Mouse (Mus musculus) monocyte, adult 5-6 weeks (primary cell): ENCODE data around the gene Sirt3. TPM values are rescaled to one million over a fixed set of nuclear protein-coding genes. Genes with fewer than 3 reads are reported as not detected.
A peak's percentile ranks its signal among the peaks of the same experiment; 100 is the strongest.

Experiments used
- ATAC-seq: fragments of 153-309, 156-312 bp; replicated peaks from 2 replicates; pipeline ENCODE4 v1.8.0; 2017; ENCODE audit warnings: mild to moderate bottlenecking; ENCODE audit not compliant: low TSS enrichment, insufficient number of reproducible peaks, severe bottlenecking, poor library complexity, low FRiP score
- total RNA-seq: library from RNA; stranded (forward); fragments of 200-1000, 200-491, 200-594 nt; gene quantifications from 3 replicates; pipeline ENCODE4 v1.2.3, GENCODE M21; 2017

Sirt3 gene
- total RNA-seq, result 8.0 to 12.6 TPM (median 12.2 TPM) in 3 replicates

DNA sequence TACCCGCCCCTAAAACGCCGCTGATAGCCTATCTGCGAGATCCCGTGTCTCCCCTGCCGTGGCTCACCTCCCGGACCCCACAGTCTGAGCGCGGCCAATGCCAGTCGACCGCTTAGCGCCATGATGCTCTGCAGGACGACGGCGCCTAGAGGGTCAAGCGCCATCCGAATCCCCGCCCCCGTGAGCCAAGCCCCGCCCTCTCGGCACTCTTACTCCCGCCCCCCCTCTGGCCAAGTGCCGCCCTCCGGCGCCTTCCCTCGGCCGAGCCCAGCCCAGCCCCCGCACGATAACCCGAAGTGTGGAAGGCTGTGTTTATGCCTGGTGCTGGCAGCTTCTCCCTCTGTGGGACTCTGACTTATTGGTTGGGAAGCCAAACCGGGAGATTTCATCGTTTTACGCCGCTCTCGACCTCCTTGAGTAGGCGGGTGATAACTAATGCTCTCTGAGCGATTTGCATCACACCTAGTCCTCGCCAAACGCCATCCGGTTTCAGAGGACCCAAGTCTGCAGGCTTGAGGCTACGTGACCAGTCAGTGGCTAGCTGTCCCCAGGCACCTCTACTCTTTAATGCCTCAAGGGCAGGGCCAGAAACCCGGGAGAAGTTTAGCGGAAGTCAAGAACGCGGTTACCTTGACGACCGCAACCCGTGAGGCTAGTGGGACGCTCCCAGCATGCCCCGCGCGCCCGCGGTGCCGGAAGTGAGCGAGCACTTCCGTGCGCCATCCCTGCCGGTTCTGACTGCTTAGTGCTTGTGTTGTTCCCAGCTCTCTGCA lies at the start of gene Sirt3, which contains the start of gene Psmd13:
Gene Sirt3, minus strand, starts transcription at position 614 of the 773 bp plus-strand sequence.
Gene Psmd13, plus strand, starts transcription at position 273 of the 773 bp plus-strand sequence.
- peak; percentile 87 for ATAC-seq

GRCm38 (mm10) chr7:140927181-140927580 lies 45.1 kb upstream of the Sirt3 start:
- ATAC-seq, result no peak

DNA sequence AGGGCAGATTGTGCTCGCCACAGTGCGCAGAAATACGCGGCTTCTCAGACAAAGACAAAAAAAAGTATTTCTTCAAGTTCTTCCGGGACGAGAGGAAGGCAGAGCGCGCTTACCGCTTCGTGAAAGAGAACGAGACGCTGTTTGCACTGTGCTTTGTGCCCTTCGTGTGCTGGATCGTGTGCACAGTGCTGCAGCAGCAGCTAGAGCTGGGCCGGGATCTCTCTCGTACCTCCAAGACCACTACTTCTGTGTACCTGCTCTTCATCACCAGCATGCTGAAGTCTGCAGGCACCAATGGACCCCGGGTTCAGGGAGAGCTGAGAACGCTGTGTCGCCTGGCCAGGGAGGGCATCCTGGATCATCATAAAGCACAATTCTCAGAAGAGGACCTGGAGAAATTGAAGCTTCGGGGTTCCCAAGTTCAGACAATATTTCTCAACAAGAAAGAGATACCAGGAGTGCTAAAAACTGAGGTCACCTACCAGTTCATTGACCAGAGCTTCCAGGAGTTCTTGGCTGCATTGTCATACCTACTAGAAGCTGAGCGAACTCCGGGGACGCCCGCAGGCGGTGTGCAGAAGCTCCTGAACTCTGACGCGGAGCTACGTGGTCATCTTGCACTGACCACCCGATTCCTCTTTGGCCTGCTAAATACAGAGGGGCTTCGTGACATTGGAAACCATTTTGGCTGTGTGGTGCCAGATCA lies 41.1 kb upstream of the Sirt3 start:
- ATAC-seq, result no peak

- 0 out of 2 replicates have a peak, but pooled peaks have one; percentile 10 for ATAC-seq
Measured at GRCm38 (mm10) chr7:140922398-140923069, 40.4 kb upstream of the Sirt3 start.

GRCm38 (mm10) chr7:140921225-140921975 lies 39.3 kb upstream of the Sirt3 start:
- no peak for ATAC-seq

DNA sequence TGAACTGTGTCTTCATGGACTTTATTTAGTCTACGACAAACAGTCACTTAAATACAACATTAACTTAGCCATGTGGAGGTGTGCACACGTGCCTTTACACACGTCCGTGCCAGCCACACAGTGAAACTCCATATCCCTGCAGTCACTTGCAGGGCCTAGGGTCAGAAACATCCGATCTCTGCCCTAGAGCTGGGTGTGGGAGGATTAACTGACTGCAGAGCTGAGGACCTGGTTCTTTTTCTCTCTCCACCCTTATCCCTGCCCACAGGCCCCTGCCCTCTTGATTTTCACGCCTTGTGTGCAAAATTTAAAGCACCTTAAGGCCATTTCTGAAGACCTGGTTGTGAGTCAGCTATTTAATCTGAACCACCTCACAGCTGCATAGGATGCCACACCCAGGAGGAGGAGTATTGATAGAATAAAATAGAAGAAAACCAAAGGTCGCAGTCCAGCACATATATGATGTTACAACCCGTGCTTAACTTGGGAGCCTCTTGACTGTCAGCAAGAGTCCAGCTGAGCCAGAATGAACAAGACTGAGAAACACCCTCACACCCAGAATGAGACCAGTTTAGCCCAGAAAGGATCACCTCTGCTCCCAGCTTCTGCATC lies 38.4 kb upstream of the Sirt3 start, which contains the start of gene Nlrp6:
Gene Nlrp6, plus strand, starts transcription at position 485 of the 612 bp plus-strand sequence.
- ATAC-seq, result no peak

DNA sequence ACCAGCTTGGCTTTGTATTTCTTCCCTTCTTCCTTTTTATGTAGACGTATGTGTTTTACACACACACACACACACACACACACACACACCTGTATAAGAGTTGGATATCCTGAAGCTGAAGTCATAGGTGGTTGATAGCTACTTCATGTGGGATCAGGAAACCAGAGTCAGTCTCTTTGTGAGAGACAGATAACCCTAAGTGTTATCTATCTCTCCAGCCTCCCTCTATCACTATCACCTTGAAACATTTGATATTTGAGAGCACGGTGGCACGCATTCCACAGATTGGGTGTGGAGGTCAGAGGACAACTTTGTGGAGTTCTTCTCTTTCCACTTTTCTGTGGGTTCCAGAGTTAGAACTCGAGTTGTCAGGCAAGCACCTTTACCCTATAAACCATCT lies 37.8 kb upstream of the Sirt3 start:
- no peak for ATAC-seq

DNA sequence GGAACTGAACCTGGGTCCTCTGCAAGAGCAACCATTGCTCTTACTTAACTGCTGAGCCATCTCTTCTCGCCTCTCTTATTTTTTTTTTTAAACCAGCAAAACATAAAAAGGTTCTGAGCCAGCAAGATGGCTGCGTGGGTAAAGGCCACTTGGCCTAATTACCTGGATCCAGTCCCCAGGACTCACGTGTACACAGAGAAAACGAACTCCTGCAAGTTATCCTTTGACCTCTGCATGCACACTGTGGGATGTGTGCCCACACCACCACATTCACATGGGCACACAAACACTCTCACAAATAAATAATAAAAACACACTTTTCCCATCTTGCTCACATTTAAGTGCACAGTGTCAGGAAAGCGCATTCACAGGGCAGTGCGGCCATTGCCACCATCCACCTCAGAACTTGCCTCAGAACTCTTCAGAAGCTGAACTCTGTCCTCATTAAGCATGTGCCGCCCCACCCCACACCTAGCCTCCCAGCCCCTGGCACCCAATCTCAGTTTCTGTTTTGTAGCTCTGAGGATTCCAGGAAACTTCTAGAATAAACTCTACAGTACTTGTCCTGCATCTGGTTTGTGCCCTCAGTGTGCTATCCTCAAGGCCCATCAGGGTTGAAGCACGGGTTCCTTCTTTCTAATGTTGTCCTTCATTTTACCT lies 32.1 kb upstream of the Sirt3 start:
- no peak for ATAC-seq

GRCm38 (mm10) chr7:140912846-140913482 lies 30.9 kb upstream of the Sirt3 start:
- ATAC-seq, result no peak

DNA sequence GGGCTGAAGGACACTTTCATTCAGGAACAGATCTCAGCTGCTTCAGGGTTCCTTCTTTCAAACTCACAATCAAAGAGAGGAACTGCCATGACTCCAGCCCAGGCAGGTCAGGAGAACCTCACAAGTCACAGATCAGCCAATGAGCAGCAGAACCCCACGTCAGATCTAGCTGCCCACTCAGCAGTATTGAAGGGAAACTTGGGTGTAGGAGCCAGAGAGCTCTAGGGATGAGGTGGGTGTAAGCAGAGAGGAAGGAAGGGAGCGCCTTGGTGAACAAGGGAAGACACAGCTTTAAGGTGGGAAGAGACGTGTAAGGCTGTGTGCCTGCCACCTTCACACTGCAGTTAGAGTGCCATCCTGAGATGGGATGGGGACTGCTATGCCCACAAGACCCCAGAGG lies 30.2 kb upstream of the Sirt3 start:
- ATAC-seq, result no peak

GRCm38 (mm10) chr7:140908634-140909107 lies 26.6 kb upstream of the Sirt3 start:
- ATAC-seq, result peak; percentile 88

- no peak for ATAC-seq
Measured at GRCm38 (mm10) chr7:140908181-140908580, 26.1 kb upstream of the Sirt3 start.

GRCm38 (mm10) chr7:140907697-140908096 lies 25.6 kb upstream of the Sirt3 start:
- no peak for ATAC-seq

DNA sequence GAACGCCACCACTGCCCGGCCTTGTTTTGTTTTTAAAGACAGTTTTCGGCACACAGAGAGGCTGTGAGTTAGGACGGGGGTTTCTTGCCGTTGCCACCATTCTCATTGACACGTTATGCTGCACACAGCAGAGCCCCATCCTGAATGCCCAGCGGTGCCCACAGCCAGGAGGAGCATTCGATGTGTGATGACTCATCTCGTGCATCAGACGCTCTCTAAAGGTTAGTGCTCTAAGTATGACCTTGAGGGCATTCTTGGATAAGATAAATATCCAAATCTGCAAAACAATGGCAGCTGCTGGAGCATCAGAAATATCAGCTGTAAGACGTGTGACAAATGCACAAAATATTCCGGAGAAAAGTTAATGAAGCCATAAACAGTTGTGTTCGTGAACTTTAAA lies 25.0 kb upstream of the Sirt3 start:
- ATAC-seq, result no peak

DNA sequence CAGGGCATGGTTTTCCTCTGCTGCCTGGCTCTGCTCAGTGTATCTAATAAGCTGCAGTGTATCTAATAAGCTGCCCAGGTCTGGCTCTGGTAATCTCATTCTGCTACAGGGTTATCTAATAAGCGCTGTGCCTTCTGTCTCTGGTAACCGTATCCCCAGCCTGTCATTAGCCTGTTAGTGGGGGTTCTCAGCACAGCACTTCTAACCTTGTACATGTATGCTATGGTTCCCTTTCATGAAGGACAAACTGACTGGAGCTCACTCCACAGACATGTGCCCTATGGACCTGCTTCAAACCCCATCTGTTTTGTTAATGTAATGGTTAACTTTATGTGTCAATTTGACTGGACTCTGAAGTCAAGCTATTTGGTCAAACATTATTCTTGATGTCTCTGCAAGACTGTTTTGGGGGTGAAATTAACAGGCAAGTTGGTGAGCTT lies 23.6 kb upstream of the Sirt3 start:
- ATAC-seq, result no peak

GRCm38 (mm10) chr7:140903212-140903611 lies 21.1 kb upstream of the Sirt3 start:
- peak; percentile 63 for ATAC-seq
